Comparison of ENCODE assay signal across 10 mouse cellular contexts in the genomic region with DNA sequence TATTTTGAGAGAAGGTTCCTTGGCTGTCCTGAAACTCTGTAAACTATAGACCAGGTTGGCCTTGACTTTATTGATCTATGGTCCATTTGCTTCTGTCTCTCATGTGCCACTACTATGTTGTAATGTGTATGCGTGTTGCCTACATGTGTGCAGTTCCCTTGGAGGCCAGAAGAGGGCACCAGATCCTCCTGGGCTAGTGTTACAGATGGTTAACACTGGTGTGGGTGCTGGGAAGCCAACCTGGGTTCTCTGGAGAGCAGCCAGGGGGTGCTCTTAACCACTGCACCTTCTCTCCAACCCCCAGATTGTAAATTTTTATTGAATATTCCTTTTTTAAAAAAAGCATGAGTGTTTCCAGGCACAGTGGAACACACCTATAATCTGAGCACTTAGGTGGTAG. TPM values are rescaled to one million over a fixed set of nuclear protein-coding genes. Genes with fewer than 3 reads are reported as not detected.
DNase-seq lines count a peak whose midpoint lies in the region; ATAC-seq and TF ChIP-seq lines count a peak whose summit lies in the region.
"Had no signal": no experiment of that assay in that cellular context is flagged by ENCODE, and none has a peak within 500 bp of the region (broad histone marks: within the 10 kb centered on the region; RNA-seq: fewer than 3 reads in every experiment).

No protein-coding gene starts in this region.

- H3K27me3 ChIP-seq in kidney, adult 2 months (replicated peaks; ENCODE audit: control insufficient read depth, insufficient read depth, low read length) = no peaks in the 10 kb centered on the region
- H3K27me3 ChIP-seq: liver, embryonic 15.5 days had no signal

- H3K4me3 ChIP-seq in kidney, adult 2 months (ENCODE audit: insufficient read depth, low read depth, low read length) = no peak overlapping the region
- no peak overlapping the region for H3K4me3 ChIP-seq in bone marrow, adult 2 months (replicated peaks; ENCODE audit: control insufficient read depth, low read depth, low read length)
- H3K4me3 ChIP-seq: liver, embryonic 15.5 days had no signal

- no peak for TF ChIP-seq POLR2A in kidney, adult 2 months (IDR thresholded peaks at IDR 0.05; ENCODE audit: low read depth, low read length)
- no peak for TF ChIP-seq POLR2A in bone marrow, adult 2 months (IDR thresholded peaks at IDR 0.05; ENCODE audit: borderline replicate concordance, control insufficient read depth, low read depth, low read length)

- no peak for DNase-seq in kidney, adult 2 months
- no peak for DNase-seq in kidney, postnatal 10 days
- peak; percentile 10 for DNase-seq in thymus, postnatal 25 days
- DNase-seq in thymus, adult 18-20 months = no peak
- DNase-seq: heart, postnatal 36 days; midbrain, embryonic 14.5 days had no signal

- H3K4me1 ChIP-seq in kidney, adult 2 months (ENCODE audit: control insufficient read depth, insufficient read depth, low read length) = peaks cover 15% of the 10 kb centered on the region; the same call in 1 of the 2 replicates
- H3K4me1 ChIP-seq in bone marrow, adult 2 months (ENCODE audit: control insufficient read depth, insufficient read depth, low read length) = no peaks in the 10 kb centered on the region
- H3K4me1 ChIP-seq: liver, embryonic 15.5 days had no signal

- peak overlapping the region; percentile 27; the same call in 1 of the 2 replicates for H3K27ac ChIP-seq in kidney, adult 2 months (ENCODE audit: insufficient read depth, low read depth, low read length)
- H3K27ac ChIP-seq in bone marrow, adult 2 months (ENCODE audit: control insufficient read depth, insufficient read depth, low read depth, low read length, poor library complexity) = no peak overlapping the region
- H3K27ac ChIP-seq: liver, embryonic 15.5 days had no signal

- no peaks in the 10 kb centered on the region; the same call in 1 of the 2 replicates for H3K36me3 ChIP-seq in kidney, adult 2 months (ENCODE audit: control insufficient read depth, insufficient read depth, low read length)

- ATAC-seq in megakaryocyte-erythroid progenitor cell, adult 5-6 weeks (replicated peaks; ENCODE audit: low FRiP score, low TSS enrichment, poor library complexity, severe bottlenecking) = no peak
- no peak for ATAC-seq in erythroid progenitor cell, adult 5-6 weeks (replicated peaks; ENCODE audit: low FRiP score, poor library complexity, severe bottlenecking)

- peak; percentile 45 for TF ChIP-seq CTCF in kidney, adult 2 months (conservative IDR thresholded peaks at IDR 0.05; ENCODE audit: insufficient read depth, insufficient read length, low read depth, low read length)
- peak; percentile 50; the same call in 1 of the 2 replicates for TF ChIP-seq CTCF in bone marrow, adult 2 months (IDR thresholded peaks at IDR 0.05; ENCODE audit: control insufficient read depth, insufficient read depth, low read length)

- WGBS in kidney, adult 2 months = 100% methylated on average over 1 of the region's 1 CpGs
- WGBS in bone marrow, adult 2 months = 95% methylated on average over 1 of the region's 1 CpGs

RNA-seq across cellular contexts. Expression of a gene that starts 53.0 kb away (rescaled TPM):
- polyA plus RNA-seq in kidney, adult 2 months (2012; rRNA removed) = 53.5 and 54.0 TPM in 2 replicates
- 36.0 and 75.0 TPM in 2 replicates for polyA plus RNA-seq in bone marrow, adult 2 months (2011; ENCODE audit: insufficient read depth, insufficient read length, low replicate concordance, missing spikeins)
- 58.7 and 61.5 TPM in 2 replicates for total RNA-seq in megakaryocyte-erythroid progenitor cell, adult 5-6 weeks (2014; fragmentation: Nextera tagmentation)
- total RNA-seq in megakaryocyte-erythroid progenitor cell, adult 5-6 weeks (2017) = 24.2 and 25.3 TPM in 2 replicates
- total RNA-seq in erythroid progenitor cell, adult 5-6 weeks (2015; ENCODE audit: low replicate concordance) = 23.1 and 29.8 TPM in 2 replicates
- 11.7 and 12.1 TPM in 2 replicates for total RNA-seq in erythroid progenitor cell, adult 5-6 weeks (2017; ENCODE audit: low replicate concordance)
